Mouse (Mus musculus) neural tube, embryonic 15.5 days (tissue): ENCODE results near the gene Gm8267. TPM values are rescaled to one million over a fixed set of nuclear protein-coding genes. Genes with fewer than 3 reads are reported as not detected.
"Not testable (repeated sequence)": the region's sequence is repeated elsewhere in the genome, so short reads cannot be mapped to it uniquely, and the experiment has no call there.

ENCODE experiments used
- ATAC-seq: fragments of 200-750 bp; cut with Nextera tagmentation; 2 replicates; pipeline ENCODE4 v1.8.0; 2017; ENCODE audit warnings: mild to moderate bottlenecking, moderate TSS enrichment, moderate library complexity; ENCODE audit not compliant: low FRiP score
- H3K27ac ChIP-seq: fragments of 300-500 bp; sonication (generic); replicated peaks from 2 replicates; pipeline ENCODE4 v1.5.1; 2015; ENCODE audit warnings: mild to moderate bottlenecking, inconsistent platforms
- H3K27me3 ChIP-seq: fragments of 300-500 bp; sonication (generic); replicated peaks from 2 replicates; pipeline ENCODE4 v1.6.1; 2015; ENCODE audit warnings: inconsistent platforms
- H3K36me3 ChIP-seq: fragments of 300-500 bp; sonication (generic); 2 replicates; pipeline ENCODE4 v1.6.1; 2015; ENCODE audit warnings: inconsistent platforms
- H3K4me1 ChIP-seq: fragments of 300-500 bp; sonication (generic); 2 replicates; pipeline ENCODE4 v1.6.1; 2015; ENCODE audit warnings: inconsistent platforms
- H3K4me2 ChIP-seq: fragments of 300-500 bp; sonication (generic); 2 replicates; pipeline ENCODE4 v1.6.1; 2015; ENCODE audit warnings: inconsistent platforms, mild to moderate bottlenecking, moderate library complexity
- H3K4me3 ChIP-seq: fragments of 300-500 bp; sonication (generic); replicated peaks from 2 replicates; pipeline ENCODE4 v1.5.1; 2015; ENCODE audit warnings: mild to moderate bottlenecking, inconsistent platforms
- H3K9ac ChIP-seq: fragments of 300-500 bp; sonication (generic); replicated peaks from 2 replicates; pipeline ENCODE4 v1.6.1; 2015; ENCODE audit warnings: mild to moderate bottlenecking, inconsistent platforms
- H3K9me3 ChIP-seq: fragments of 300-500 bp; sonication (generic); replicated peaks from 2 replicates; pipeline ENCODE4 v1.6.1; 2016; ENCODE audit warnings: inconsistent platforms
- WGBS: fragments of 180-500 bp; shearing (Covaris S2); methylation state at CpG from one replicate; pipeline ENCODE4 v1.1.7; 2015; ENCODE audit warnings: mixed read lengths; 5-methylcytosine and 5-hydroxymethylcytosine counted together
- polyA plus RNA-seq: library from polyadenylated mRNA; unstranded; fragments of >200 nt; fragmentation: Nextera tagmentation; extraction: Ambion mirVana; gene quantifications from 2 replicates; pipeline ENCODE4 v1.2.1, GENCODE M21; 2015

Gene Gm8267
- polyA plus RNA-seq = not detected in 2 replicates

DNA sequence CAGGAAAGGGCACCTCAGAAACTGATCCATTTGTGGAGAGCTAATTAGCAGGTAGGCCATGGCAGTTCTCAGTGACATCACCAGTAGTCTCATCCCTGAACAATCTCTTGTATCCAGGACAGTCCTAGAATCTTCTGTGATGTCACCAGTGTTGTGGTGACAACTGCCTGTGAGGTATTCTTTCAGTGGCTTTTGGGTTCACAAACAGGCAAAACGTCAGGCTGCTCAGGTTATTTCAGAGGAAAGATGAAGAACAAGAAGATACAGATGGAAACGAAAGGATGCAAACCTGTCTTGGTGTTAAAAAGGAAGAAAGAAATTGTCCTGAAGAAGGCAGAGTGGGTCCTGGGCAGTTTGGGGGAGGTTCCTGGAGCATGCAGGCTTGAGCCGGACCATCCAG lies at the start of gene Gm8267:
Gm8267 (minus strand) TSS at position 101 of the 400 bp plus-strand sequence.
- Histone ChIP-seq H3K9me3 (no peaks in the 10 kb centered on the region), H3K4me2 (no peak within 1 kb of the TSS), H3K4me1 (no peaks in the 10 kb centered on the region), H3K36me3 (no peaks in the 10 kb centered on the region), H3K27ac (no peak within 1 kb of the TSS), H3K9ac (no peak within 1 kb of the TSS), H3K27me3 (no peaks in the 10 kb centered on the region), H3K4me3 (no peak within 1 kb of the TSS)
- ATAC-seq = no peak
- WGBS = 86% methylated on average over 3 of the region's 3 CpGs

DNA sequence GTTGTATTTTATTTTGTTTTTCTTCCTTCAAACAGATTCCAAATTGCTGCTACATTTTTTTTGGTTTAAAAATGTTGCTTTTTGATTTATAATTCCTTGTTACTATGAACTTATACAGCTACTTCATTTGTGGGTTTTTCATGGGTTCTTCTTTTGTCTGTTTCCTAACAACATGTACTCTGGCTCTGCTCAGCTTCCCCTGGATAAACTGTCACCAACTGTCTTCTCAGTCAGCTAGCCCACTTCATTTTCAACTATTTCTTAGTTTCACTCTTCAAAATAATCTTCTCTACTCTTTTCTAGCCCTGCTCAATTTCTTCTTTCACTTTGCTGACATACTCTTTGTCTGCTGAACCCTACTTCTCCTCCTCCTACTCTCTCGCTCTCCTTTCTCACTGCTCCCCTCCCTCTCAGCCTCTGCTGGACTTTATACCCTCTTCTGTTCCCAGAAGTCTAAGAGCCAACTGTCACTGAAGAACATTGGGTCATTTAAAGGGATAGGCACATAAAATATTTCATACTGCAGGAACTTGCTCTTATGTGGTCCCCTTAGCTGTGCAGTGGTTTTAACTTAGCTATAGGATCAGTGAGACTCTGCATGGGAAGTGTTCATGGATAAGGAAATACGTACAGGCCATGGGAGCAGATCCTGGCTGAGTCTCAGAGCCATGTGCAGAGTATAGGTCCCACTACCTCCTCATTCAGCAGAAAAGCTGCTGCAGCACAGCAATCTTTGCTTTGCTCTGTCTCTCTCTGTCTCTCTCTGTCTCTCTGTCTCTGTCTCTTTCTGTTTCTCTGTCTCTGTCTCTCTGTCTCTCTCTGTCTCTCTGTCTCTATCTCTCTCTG lies 39.6 kb upstream of the Gm8267 start:
- not testable (repeated sequence) for H3K4me3 ChIP-seq, H3K27me3 ChIP-seq, H3K4me1 ChIP-seq, H3K9me3 ChIP-seq, H3K9ac ChIP-seq, H3K36me3 ChIP-seq, ATAC-seq, H3K27ac ChIP-seq, H3K4me2 ChIP-seq
- 66% methylated on average over 2 of the region's 2 CpGs for WGBS

DNA sequence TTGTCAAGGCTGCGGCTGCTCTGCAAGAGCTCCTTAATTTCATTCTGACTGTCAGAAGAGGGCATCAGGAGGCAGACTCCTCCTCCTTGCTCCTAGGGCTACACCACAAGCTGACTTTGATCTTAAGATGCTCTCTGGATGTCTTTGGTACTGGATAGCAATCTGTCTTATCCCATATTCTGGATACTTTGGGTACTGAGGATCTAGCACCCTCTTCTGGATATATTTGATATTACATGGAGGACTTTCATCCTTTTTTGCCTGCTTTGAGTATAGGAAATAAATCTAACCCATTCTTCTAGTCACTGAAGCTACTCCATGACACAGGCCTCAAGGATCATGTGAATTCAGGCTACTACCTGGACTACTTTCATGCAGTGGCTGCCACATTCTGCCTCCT lies 7.4 kb downstream of the Gm8267 start:
- not testable (repeated sequence) for H3K36me3 ChIP-seq, H3K9ac ChIP-seq, H3K27me3 ChIP-seq, H3K9me3 ChIP-seq, H3K4me1 ChIP-seq, ATAC-seq, H3K4me3 ChIP-seq, H3K27ac ChIP-seq, H3K4me2 ChIP-seq
- 81% methylated on average over 1 of the region's 1 CpGs for WGBS

DNA sequence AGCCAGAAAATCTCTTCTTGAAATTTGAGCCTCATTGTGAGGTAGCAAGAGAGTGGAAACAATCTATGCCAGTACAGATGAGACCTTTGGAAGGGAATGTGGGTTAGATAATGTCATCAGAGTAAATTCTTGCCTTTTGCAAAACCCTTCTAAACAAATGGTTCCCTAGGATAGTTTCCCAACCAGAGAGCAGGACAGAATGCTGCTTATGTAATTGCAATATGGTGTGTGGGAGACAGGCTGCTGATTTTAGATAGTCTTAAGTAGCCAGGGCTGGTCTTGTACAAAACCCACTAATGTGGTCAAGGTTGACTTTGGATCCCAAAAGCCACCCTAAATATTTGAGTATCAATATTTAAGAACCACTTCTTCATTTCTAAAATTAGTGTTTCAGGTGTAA lies 19.4 kb downstream of the Gm8267 start:
- not testable (repeated sequence) for H3K27me3 ChIP-seq, H3K36me3 ChIP-seq, H3K4me3 ChIP-seq, H3K27ac ChIP-seq, ATAC-seq, H3K4me2 ChIP-seq, H3K9me3 ChIP-seq, H3K4me1 ChIP-seq, H3K9ac ChIP-seq

DNA sequence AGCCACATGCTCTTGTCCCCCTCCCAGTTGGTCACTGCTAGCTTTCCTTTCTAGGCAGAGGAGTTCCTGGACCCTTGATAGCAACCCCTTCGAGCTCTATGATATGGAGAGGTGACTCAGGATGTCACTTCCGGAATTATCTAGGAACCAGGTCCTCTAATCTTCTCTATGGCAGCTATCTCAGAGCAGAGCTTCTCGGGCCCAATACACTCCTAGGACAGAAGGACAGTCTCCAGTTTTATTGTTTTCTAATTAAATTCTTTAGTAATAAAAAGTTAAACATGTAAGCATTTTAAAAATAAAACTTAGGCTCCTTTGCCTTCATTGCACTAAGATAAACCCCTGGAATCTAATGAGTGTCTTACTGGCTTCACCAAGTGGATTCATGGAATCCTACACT lies 43.8 kb downstream of the Gm8267 start, which contains the start of gene Gm8257:
Gm8257 (minus strand) TSS at position 101 of the 400 bp plus-strand sequence.
- H3K9me3 ChIP-seq, H3K36me3 ChIP-seq, H3K4me2 ChIP-seq, H3K27ac ChIP-seq, H3K9ac ChIP-seq, H3K27me3 ChIP-seq, H3K4me1 ChIP-seq, ATAC-seq, H3K4me3 ChIP-seq: not testable (repeated sequence)
- WGBS = 91% methylated on average over 3 of the region's 3 CpGs

Other genes with a start within 250 kb of the Gm8267 start
- gene Gm17093, start 232.1 kb downstream of the Gm8267 start, polyA plus RNA-seq = not detected in 2 replicates
- not detected in 2 replicates for gene Gm8247, start 167.2 kb downstream of the Gm8267 start, polyA plus RNA-seq
- not detected in 2 replicates for gene Gm5624, start 122.4 kb downstream of the Gm8267 start, polyA plus RNA-seq
- gene Gm8257, start 43.9 kb downstream of the Gm8267 start, polyA plus RNA-seq = not detected in 2 replicates
- 0.73 and 0.83 TPM in 2 replicates for gene Ptgdr, start 109.0 kb upstream of the Gm8267 start, polyA plus RNA-seq
- 1.7 and 2.1 TPM in 2 replicates for gene Ptger2, start 237.9 kb upstream of the Gm8267 start, polyA plus RNA-seq